In genomic region chr17:87993338-87993737, GRCm38 (mm10) we compare ENCODE assay signal across 26 mouse cellular contexts. TPM values are rescaled to one million over a fixed set of nuclear protein-coding genes. Genes with fewer than 3 reads are reported as not detected.
DNase-seq lines count a peak whose midpoint lies in the region; ATAC-seq and TF ChIP-seq lines count a peak whose summit lies in the region.
"Had no signal": no experiment of that assay in that cellular context is flagged by ENCODE, and none has a peak within 500 bp of the region (broad histone marks: within the 10 kb centered on the region; RNA-seq: fewer than 3 reads in every experiment).

No protein-coding gene starts in this region.

- TF ChIP-seq EP300 in lung, postnatal 0 days (IDR thresholded peaks at IDR 0.05) = no peak

- peaks cover 34% of the 10 kb centered on the region for H3K4me1 ChIP-seq in G1E (ENCODE audit: insufficient read depth, low read depth, low read length)
- no peaks in the 10 kb centered on the region for H3K4me1 ChIP-seq in lung, postnatal 0 days (ENCODE audit: insufficient read depth, low read depth, low read length)
- H3K4me1 ChIP-seq: embryonic facial prominence, embryonic 13.5 days; embryonic facial prominence, embryonic 15.5 days; forebrain, embryonic 10.5 days; forebrain, embryonic 12.5 days had no signal

- peak; percentile 65 for ATAC-seq in G1E (ENCODE audit: extremely low read depth, insufficient number of reproducible peaks, low FRiP score, poor library complexity, severe bottlenecking)
- peak; percentile 58; the same call in 1 of the 2 replicates for ATAC-seq in common myeloid progenitor, adult 5-6 weeks (replicated peaks; ENCODE audit: low read depth, poor library complexity, severe bottlenecking)
- peak; percentile 26; the same call in 1 of the 2 replicates for ATAC-seq in megakaryocyte progenitor cell, adult 5-6 weeks (replicated peaks; ENCODE audit: poor library complexity)
- no peak for ATAC-seq in lung, postnatal 0 days
- ATAC-seq: activated CD4-positive, CD25-positive, alpha-beta regulatory T cell, adult 4 months; CD4-positive, CD25-positive, alpha-beta regulatory T cell, adult 4 months; forebrain, embryonic 14.5 days; forebrain, embryonic 16.5 days; Patski had no signal

- no peaks in the 10 kb centered on the region for H3K9me3 ChIP-seq in G1E (replicated peaks)
- H3K9me3 ChIP-seq in lung, postnatal 0 days (ENCODE audit: low read length) = no peaks in the 10 kb centered on the region
- H3K9me3 ChIP-seq: embryonic facial prominence, embryonic 13.5 days; embryonic facial prominence, embryonic 15.5 days; forebrain, embryonic 10.5 days; forebrain, embryonic 12.5 days had no signal

- no peaks in the 10 kb centered on the region for H3K27me3 ChIP-seq in G1E (ENCODE audit: insufficient read depth, low read length)
- no peaks in the 10 kb centered on the region for H3K27me3 ChIP-seq in lung, postnatal 0 days (replicated peaks; ENCODE audit: insufficient read depth, low read length)
- H3K27me3 ChIP-seq: CH12.LX; embryonic facial prominence, embryonic 13.5 days; embryonic facial prominence, embryonic 15.5 days; forebrain, embryonic 12.5 days; Patski had no signal

- H3K4me2 ChIP-seq in lung, postnatal 0 days (replicated peaks; ENCODE audit: low read depth, low read length) = no peak overlapping the region
- H3K4me2 ChIP-seq: embryonic facial prominence, embryonic 13.5 days; embryonic facial prominence, embryonic 15.5 days; forebrain, embryonic 12.5 days had no signal

- DNase-seq in G1E (ENCODE audit: low spot score) = no peak
- no peak for DNase-seq in lung, postnatal 0 days (ENCODE audit: low spot score)
- DNase-seq in ovary, postnatal 36 days (ENCODE audit: low spot score) = no peak
- no peak for DNase-seq in thymus, postnatal 10 days (ENCODE audit: low spot score in 2 of 2)
- DNase-seq: adrenal gland, adult 8-10 months; adrenal gland, postnatal 14 days; adrenal gland, postnatal 36 days; B cell, adult 2 months; cerebellum, adult 11-12 months; cerebellum, adult 2 months; cerebellum, adult 9-10 months; cerebellum, postnatal 14 days; cerebellum, postnatal 36 days had no signal

- WGBS in lung, postnatal 0 days = 57% methylated on average over 1 of the region's 1 CpGs

- no peak for TF ChIP-seq CTCF in G1E (IDR thresholded peaks at IDR 0.05; ENCODE audit: low read depth, low read length)
- TF ChIP-seq CTCF in lung, postnatal 0 days (IDR thresholded peaks at IDR 0.05) = no peak

- peaks cover 89% of the 10 kb centered on the region for H3K36me3 ChIP-seq in G1E (replicated peaks)
- peaks cover 49% of the 10 kb centered on the region; the same call in 1 of the 2 replicates for H3K36me3 ChIP-seq in lung, postnatal 0 days (ENCODE audit: insufficient read depth, low read length)

- no peak overlapping the region for H3K27ac ChIP-seq in lung, postnatal 0 days (ENCODE audit: low read length)
- H3K27ac ChIP-seq: embryonic facial prominence, embryonic 13.5 days; embryonic facial prominence, embryonic 15.5 days; forebrain, embryonic 10.5 days; forebrain, embryonic 12.5 days had no signal

- no peak overlapping the region for H3K4me3 ChIP-seq in G1E (ENCODE audit: low read depth, low read length)
- H3K4me3 ChIP-seq in lung, postnatal 0 days (ENCODE audit: low read depth, low read length) = no peak overlapping the region
- H3K4me3 ChIP-seq: embryonic facial prominence, embryonic 13.5 days; embryonic facial prominence, embryonic 15.5 days; erythroblast, embryonic 14.5 days; forebrain, embryonic 10.5 days; forebrain, embryonic 12.5 days had no signal

- no peak overlapping the region for H3K9ac ChIP-seq in lung, postnatal 0 days (replicated peaks; ENCODE audit: low read depth)
- H3K9ac ChIP-seq: embryonic facial prominence, embryonic 13.5 days; embryonic facial prominence, embryonic 15.5 days; forebrain, embryonic 12.5 days had no signal

RNA-seq across cellular contexts. Expression of gene Msh6, which starts 18.5 kb away (rescaled TPM):
- total RNA-seq in G1E (2014; fragmentation: Nextera tagmentation) (82.3 and 85.9 TPM in 2 replicates), G1E (2017) (101 and 118 TPM in 2 replicates)
- 27.0 and 27.7 TPM in 2 replicates for polyA plus RNA-seq in G1E (2012)
- 120 and 126 TPM in 2 replicates for total RNA-seq in common myeloid progenitor, adult 5-6 weeks (2017)
- total RNA-seq in megakaryocyte progenitor cell, adult 5-6 weeks (2015) = 55.5 and 57.0 TPM in 2 replicates
- total RNA-seq in megakaryocyte progenitor cell, adult 5-6 weeks (2017) = 84.1 and 114 TPM in 2 replicates
- 8.4 and 10.2 TPM in 2 replicates for polyA plus RNA-seq in lung, postnatal 0 days (2015; fragmentation: Nextera tagmentation; extraction: Ambion mirVana)
